ENCODE assay signal across 10 mouse cellular contexts in the genomic region with DNA sequence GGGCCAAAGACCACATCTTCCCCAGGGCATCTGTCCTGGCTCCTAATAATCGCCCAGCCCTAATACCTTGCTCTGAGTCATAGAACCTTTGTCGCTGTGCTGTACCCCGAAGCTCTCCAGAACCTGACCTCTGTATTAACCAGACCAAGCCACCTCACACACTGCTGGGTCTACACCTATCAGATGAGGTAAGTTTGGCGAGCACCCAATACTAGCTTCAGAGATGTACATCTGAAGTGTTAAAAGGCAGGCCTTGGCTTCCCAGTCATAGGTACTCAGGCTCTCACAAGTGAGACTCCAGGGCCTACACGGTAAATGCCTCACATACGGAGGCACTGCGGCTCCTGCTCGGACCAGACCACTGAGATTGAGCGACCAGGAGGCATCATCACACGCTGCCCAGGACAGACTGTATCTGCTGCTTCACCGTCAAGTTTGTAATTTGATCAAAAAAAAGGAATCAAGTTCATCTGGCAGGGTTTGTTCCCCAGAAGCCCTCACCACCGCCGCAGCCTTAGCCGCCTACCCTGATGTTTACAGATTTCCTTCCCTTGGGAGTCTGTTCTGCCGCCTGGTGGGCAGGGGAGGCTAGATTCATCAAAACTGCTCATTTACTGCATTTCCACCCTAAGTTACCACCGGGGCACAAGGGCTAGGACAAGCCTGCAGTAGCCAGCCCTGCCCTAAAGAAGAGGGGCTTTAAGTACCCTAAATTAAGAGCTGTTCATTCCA. TPM values are rescaled to one million over a fixed set of nuclear protein-coding genes. Genes with fewer than 3 reads are reported as not detected.
DNase-seq lines count a peak whose midpoint lies in the region; ATAC-seq and TF ChIP-seq lines count a peak whose summit lies in the region.
"Had no signal": no experiment of that assay in that cellular context is flagged by ENCODE, and none has a peak within 500 bp of the region (broad histone marks: within the 10 kb centered on the region; RNA-seq: fewer than 3 reads in every experiment).

No protein-coding gene starts in this region.

- no peak for ATAC-seq in heart, embryonic 15.5 days (replicated peaks; ENCODE audit: insufficient number of reproducible peaks, insufficient read depth, low FRiP score, low read depth)
- ATAC-seq in liver, embryonic 14.5 days (ENCODE audit: insufficient read depth) = no peak

- H3K4me3 ChIP-seq in heart, embryonic 15.5 days = peak overlapping the region; percentile 94; the same call in 1 of the 2 replicates
- no peak overlapping the region for H3K4me3 ChIP-seq in heart, embryonic 10.5 days
- no peak overlapping the region for H3K4me3 ChIP-seq in thymus, adult 2 months (ENCODE audit: control insufficient read depth, insufficient read depth, low read length)
- H3K4me3 ChIP-seq in liver, embryonic 14.5 days (ENCODE audit: insufficient read depth in 1 of 2, low read depth in 2 of 2, low read length in 2 of 2) = no peak overlapping the region

- H3K27me3 ChIP-seq in heart, embryonic 15.5 days = no peaks in the 10 kb centered on the region
- H3K27me3 ChIP-seq in heart, embryonic 10.5 days (ENCODE audit: insufficient read depth, poor library complexity, severe bottlenecking) = no peaks in the 10 kb centered on the region
- no peaks in the 10 kb centered on the region for H3K27me3 ChIP-seq in thymus, adult 2 months (ENCODE audit: control insufficient read depth, insufficient read depth, low read length)
- no peaks in the 10 kb centered on the region for H3K27me3 ChIP-seq in liver, embryonic 14.5 days (ENCODE audit: control insufficient read depth, insufficient read depth, low read length)

- H3K4me2 ChIP-seq in heart, embryonic 15.5 days = peak overlapping the region; percentile 88; the same call in 1 of the 2 replicates
- no peak overlapping the region for H3K4me2 ChIP-seq in liver, embryonic 14.5 days (ENCODE audit: low read depth)

- TF ChIP-seq POLR2A in thymus, adult 2 months (IDR thresholded peaks at IDR 0.05; ENCODE audit: control insufficient read depth, extremely low read depth, insufficient read depth, low read length, poor library complexity) = no peak

- DNase-seq in heart, embryonic 10.5 days (ENCODE audit: low spot score) = no peak
- peak; percentile 56 for DNase-seq in thymus, adult 2 months
- DNase-seq in thymus, adult 18-20 months = no peak
- DNase-seq in liver, embryonic 14.5 days (ENCODE audit: low read depth in 3 of 3, low spot score in 3 of 3) = no peak
- peak; percentile 67 for DNase-seq in thymus, postnatal 4 days
- no peak for DNase-seq in kidney, adult 9 months
- no peak for DNase-seq in urinary bladder, postnatal 25 days (ENCODE audit: low spot score)
- DNase-seq: gastrocnemius, postnatal 10 days had no signal

- 79% methylated on average over 16 of the region's 16 CpGs for WGBS in heart, embryonic 15.5 days
- 86% methylated on average over 16 of the region's 16 CpGs for WGBS in heart, embryonic 10.5 days
- WGBS in thymus, adult 2 months = 64% methylated on average over 16 of the region's 16 CpGs
- WGBS in liver, embryonic 14.5 days (ENCODE audit: insufficient replicate concordance) = 80% methylated on average over 16 of the region's 16 CpGs

- peaks cover 67% of the 10 kb centered on the region for H3K4me1 ChIP-seq in heart, embryonic 15.5 days (replicated peaks)
- H3K4me1 ChIP-seq in heart, embryonic 10.5 days = peaks cover 69% of the 10 kb centered on the region
- peaks cover 46% of the 10 kb centered on the region for H3K4me1 ChIP-seq in thymus, adult 2 months (replicated peaks; ENCODE audit: control insufficient read depth, insufficient read depth, low read length)
- peaks cover 0 to 13% of the 10 kb centered on the region in 2 experiments; a peak in 3 of 4 replicates for H3K4me1 ChIP-seq in liver, embryonic 14.5 days (replicated peaks; ENCODE audit: control insufficient read depth in 2 of 2, insufficient read depth in 2 of 2, low read length in 1 of 2)

- TF ChIP-seq EP300 in liver, embryonic 14.5 days (IDR thresholded peaks at IDR 0.05; ENCODE audit: low read depth) = no peak

- H3K9ac ChIP-seq in heart, embryonic 15.5 days = no peak overlapping the region
- no peak overlapping the region for H3K9ac ChIP-seq in liver, embryonic 14.5 days (replicated peaks)

- TF ChIP-seq CTCF in thymus, adult 2 months (IDR thresholded peaks at IDR 0.05; ENCODE audit: borderline replicate concordance, control insufficient read depth, extremely low read depth, insufficient read depth, low read length, poor library complexity) = no peak
- TF ChIP-seq CTCF in liver, embryonic 14.5 days (IDR thresholded peaks at IDR 0.05; ENCODE audit: low read depth) = peak; percentile 37; the same call in 1 of the 2 replicates

- no peak overlapping the region for H3K27ac ChIP-seq in heart, embryonic 15.5 days
- no peak overlapping the region for H3K27ac ChIP-seq in heart, embryonic 10.5 days
- H3K27ac ChIP-seq in thymus, adult 2 months (ENCODE audit: control insufficient read depth, insufficient read depth, low read length) = no peak overlapping the region
- H3K27ac ChIP-seq in liver, embryonic 14.5 days = no peak overlapping the region

- peaks cover 37% of the 10 kb centered on the region for H3K36me3 ChIP-seq in heart, embryonic 15.5 days
- peaks cover 52% of the 10 kb centered on the region for H3K36me3 ChIP-seq in heart, embryonic 10.5 days
- H3K36me3 ChIP-seq in thymus, adult 2 months (ENCODE audit: control insufficient read depth, insufficient read depth, low read length) = no peaks in the 10 kb centered on the region; the same call in 1 of the 2 replicates
- no peaks in the 10 kb centered on the region for H3K36me3 ChIP-seq in liver, embryonic 14.5 days (replicated peaks; ENCODE audit: control insufficient read depth, insufficient read depth, low read depth)

- H3K9me3 ChIP-seq in heart, embryonic 15.5 days (replicated peaks) = no peaks in the 10 kb centered on the region
- H3K9me3 ChIP-seq in heart, embryonic 10.5 days = no peaks in the 10 kb centered on the region
- H3K9me3 ChIP-seq in liver, embryonic 14.5 days (ENCODE audit: control insufficient read depth, low read length) = no peaks in the 10 kb centered on the region
- H3K9me3 ChIP-seq: G1E had no signal

RNA-seq across cellular contexts. Expression of a gene that starts 2.2 kb away (rescaled TPM):
- polyA plus RNA-seq in heart, embryonic 15.5 days (2015; fragmentation: Nextera tagmentation; extraction: Ambion mirVana) = 75.7 and 76.8 TPM in 2 replicates
- polyA plus RNA-seq in heart, embryonic 10.5 days (2016; fragmentation: Nextera tagmentation; extraction: Ambion mirVana) = 60.6 and 65.3 TPM in 2 replicates
- polyA plus RNA-seq in thymus, adult 2 months (2012; rRNA removed) = 36.4 and 42.3 TPM in 2 replicates
- 4.5 and 5.4 TPM in 2 replicates for polyA plus RNA-seq in liver, embryonic 14.5 days (2012; rRNA removed)
- 3.9 and 7.2 TPM in 2 replicates for polyA plus RNA-seq in liver, embryonic 14.5 days (2014; fragmentation: Nextera tagmentation; extraction: Ambion mirVana)

RNA-seq across cellular contexts. Expression of a gene that starts 44.8 kb away (rescaled TPM):
- 1.4 and 1.9 TPM in 2 replicates for polyA plus RNA-seq in heart, embryonic 15.5 days (2015; fragmentation: Nextera tagmentation; extraction: Ambion mirVana)
- 0.23 and 0.30 TPM in 2 replicates for polyA plus RNA-seq in heart, embryonic 10.5 days (2016; fragmentation: Nextera tagmentation; extraction: Ambion mirVana)
- polyA plus RNA-seq in thymus, adult 2 months (2012; rRNA removed) = 5.6 and 6.4 TPM in 2 replicates
- polyA plus RNA-seq in liver, embryonic 14.5 days (2012; rRNA removed) = 0.74 and 1.3 TPM in 2 replicates
- polyA plus RNA-seq in liver, embryonic 14.5 days (2014; fragmentation: Nextera tagmentation; extraction: Ambion mirVana) = 0.43 and 0.57 TPM in 2 replicates
- polyA plus RNA-seq: G1E had no signal

RNA-seq across cellular contexts. Expression of a gene that starts 57.3 kb away (rescaled TPM):
- polyA plus RNA-seq in heart, embryonic 15.5 days (2015; fragmentation: Nextera tagmentation; extraction: Ambion mirVana) = 13.8 and 17.8 TPM in 2 replicates
- 17.5 and 19.7 TPM in 2 replicates for polyA plus RNA-seq in heart, embryonic 10.5 days (2016; fragmentation: Nextera tagmentation; extraction: Ambion mirVana)
- 42.2 and 46.2 TPM in 2 replicates for polyA plus RNA-seq in thymus, adult 2 months (2012; rRNA removed)
- 22.8 and 22.9 TPM in 2 replicates for polyA plus RNA-seq in liver, embryonic 14.5 days (2012; rRNA removed)
- polyA plus RNA-seq in liver, embryonic 14.5 days (2014; fragmentation: Nextera tagmentation; extraction: Ambion mirVana) = 13.2 and 15.9 TPM in 2 replicates

Comparison
In these comparisons a context has a peak if more than half of its experiments do, and no peak if none do; other contexts are left out.
1. DNase-seq: peak in thymus, adult 2 months (single experiment) and thymus, postnatal 4 days (single experiment); none in heart, embryonic 10.5 days (single experiment), thymus, adult 18-20 months (0 of 2), liver, embryonic 14.5 days (0 of 3), kidney, adult 9 months (single experiment) and urinary bladder, postnatal 25 days (single experiment).